Mouse (Mus musculus): Measurements from ENCODE around the gene Mlst8.
A peak's percentile ranks its signal among the peaks of the same experiment; 100 is the strongest.
"Not testable (repeated sequence)": the region's sequence is repeated elsewhere in the genome, so short reads cannot be mapped to it uniquely, and the experiment has no call there.

The Mlst8 gene

GRCm38 (mm10) chr17:24426471-24427169 is 52.3 kb downstream of the Mlst8 start, which contains the start of gene Eci1:
Gene Eci1, plus strand, starts transcription at chr17:24426641.
- peak; percentile 77 for DNase-seq (ENCODE audit: low spot score)

- DNase-seq (ENCODE audit: low spot score), result no peak
Measured at GRCm38 (mm10) chr17:24425905-24426304, 53.0 kb downstream of the Mlst8 start.

- not testable (repeated sequence) for DNase-seq (ENCODE audit: low spot score)
Measured at GRCm38 (mm10) chr17:24425326-24425725, 53.6 kb downstream of the Mlst8 start.

- no peak for DNase-seq (ENCODE audit: low spot score)
Measured at GRCm38 (mm10) chr17:24424489-24424888, 54.4 kb downstream of the Mlst8 start.
